Mouse (Mus musculus): ENCODE measurements around the gene Ccdc181.

- no peak for TF ChIP-seq CTCF (conservative IDR thresholded peaks at IDR 0.05; ENCODE audit: low read length)
- TF ChIP-seq POU5F1 (IDR thresholded peaks at IDR 0.05; ENCODE audit: borderline replicate concordance, low read length): no peak
- no peak for TF ChIP-seq NANOG (IDR thresholded peaks at IDR 0.05; ENCODE audit: borderline replicate concordance, low read length)
Observed at GRCm38 (mm10) chr1:164233447-164233846, 41.9 kb upstream of the Ccdc181 start.
